Mouse (Mus musculus): Measurements from ENCODE around the gene Gzmm. TPM values are rescaled to one million over a fixed set of nuclear protein-coding genes. Genes with fewer than 3 reads are reported as not detected.

Gzmm gene
- total and polyA plus RNA-seq, 2 experiments = 0.09 to 0.37 TPM

GRCm38 (mm10) chr10:79660298-79660697 is 28.5 kb upstream of the Gzmm start:
- 87% methylated on average over 2 of the region's 2 CpGs for WGBS
- Histone ChIP-seq H3K9ac (ENCODE audit: low read depth, low read length) (no peak overlapping the region), H3K4me1 (ENCODE audit: control insufficient read depth, insufficient read depth, low read length) (no peaks in the 10 kb centered on the region), H3K79me2 (ENCODE audit: control insufficient read depth, insufficient read depth, low read length) (no peaks in the 10 kb centered on the region), H3K36me3 (ENCODE audit: control insufficient read depth, insufficient read depth, low read length) (no peaks in the 10 kb centered on the region), H3K27me3 (ENCODE audit: control insufficient read depth, insufficient read depth, low read length) (no peaks in the 10 kb centered on the region), H3K4me3 (ENCODE audit: insufficient read depth, low read depth, low read length) (no peak overlapping the region), H3K27ac (replicated peaks; ENCODE audit: insufficient read depth, low read depth, low read length) (no peak overlapping the region)
- no peak for DNase-seq (ENCODE audit: extremely low read depth, low read depth, low spot score)
- no peak for TF ChIP-seq POLR2A (IDR thresholded peaks at IDR 0.05; ENCODE audit: extremely low read depth, insufficient read depth, low read length)
- no peak; the same call in 1 of the 2 replicates for TF ChIP-seq CTCF (IDR thresholded peaks at IDR 0.05; ENCODE audit: low read depth, low read length)

- no peak overlapping the region for H3K4me3 ChIP-seq (ENCODE audit: insufficient read depth, low read depth, low read length)
- H3K79me2 ChIP-seq (ENCODE audit: control insufficient read depth, insufficient read depth, low read length) = no peaks in the 10 kb centered on the region
- H3K9ac ChIP-seq (ENCODE audit: low read depth, low read length) = no peak overlapping the region
- H3K27me3 ChIP-seq (ENCODE audit: control insufficient read depth, insufficient read depth, low read length) = no peaks in the 10 kb centered on the region
- DNase-seq (ENCODE audit: extremely low read depth, low read depth, low spot score) = no peak
- no peaks in the 10 kb centered on the region for H3K4me1 ChIP-seq (ENCODE audit: control insufficient read depth, insufficient read depth, low read length)
- H3K36me3 ChIP-seq (ENCODE audit: control insufficient read depth, insufficient read depth, low read length) = no peaks in the 10 kb centered on the region
- no peak for TF ChIP-seq POLR2A (IDR thresholded peaks at IDR 0.05; ENCODE audit: extremely low read depth, insufficient read depth, low read length)
- TF ChIP-seq CTCF (IDR thresholded peaks at IDR 0.05; ENCODE audit: low read depth, low read length) = no peak
- 46% methylated on average over 3 of the region's 3 CpGs for WGBS
- H3K27ac ChIP-seq (replicated peaks; ENCODE audit: insufficient read depth, low read depth, low read length) = no peak overlapping the region
Measured at GRCm38 (mm10) chr10:79661861-79662260, 27.0 kb upstream of the Gzmm start.

GRCm38 (mm10) chr10:79664131-79664665 is 24.6 kb upstream of the Gzmm start, which contains the start of gene Madcam1:
Gene Madcam1 (plus strand): TSS chr10:79664559.
- DNase-seq (ENCODE audit: extremely low read depth, low read depth, low spot score) = no peak
- no peak within 1 kb of the TSS for H3K27ac ChIP-seq (replicated peaks; ENCODE audit: insufficient read depth, low read depth, low read length)
- no peak within 1 kb of the TSS for H3K9ac ChIP-seq (ENCODE audit: low read depth, low read length)
- TF ChIP-seq CTCF (IDR thresholded peaks at IDR 0.05; ENCODE audit: low read depth, low read length) (peak; percentile 92), POLR2A (IDR thresholded peaks at IDR 0.05; ENCODE audit: extremely low read depth, insufficient read depth, low read length) (no peak)
- H3K36me3 ChIP-seq (ENCODE audit: control insufficient read depth, insufficient read depth, low read length) = no peaks in the 10 kb centered on the region
- H3K4me1 ChIP-seq (ENCODE audit: control insufficient read depth, insufficient read depth, low read length) = no peaks in the 10 kb centered on the region
- H3K27me3 ChIP-seq (ENCODE audit: control insufficient read depth, insufficient read depth, low read length) = no peaks in the 10 kb centered on the region
- no peaks in the 10 kb centered on the region for H3K79me2 ChIP-seq (ENCODE audit: control insufficient read depth, insufficient read depth, low read length)
- H3K4me3 ChIP-seq (ENCODE audit: insufficient read depth, low read depth, low read length) = no peak within 1 kb of the TSS
- 23% methylated on average over 13 of the region's 13 CpGs for WGBS

- TF ChIP-seq POLR2A (IDR thresholded peaks at IDR 0.05; ENCODE audit: extremely low read depth, insufficient read depth, low read length) (no peak), CTCF (IDR thresholded peaks at IDR 0.05; ENCODE audit: low read depth, low read length) (no peak)
- no peak overlapping the region for H3K4me3 ChIP-seq (ENCODE audit: insufficient read depth, low read depth, low read length)
Measured at GRCm38 (mm10) chr10:79665051-79665450, 23.8 kb upstream of the Gzmm start.

GRCm38 (mm10) chr10:79666493-79666892 is 22.3 kb upstream of the Gzmm start:
- no peak for DNase-seq (ENCODE audit: extremely low read depth, low read depth, low spot score)
- Histone ChIP-seq H3K27ac (replicated peaks; ENCODE audit: insufficient read depth, low read depth, low read length) (no peak overlapping the region), H3K9ac (ENCODE audit: low read depth, low read length) (no peak overlapping the region), H3K36me3 (ENCODE audit: control insufficient read depth, insufficient read depth, low read length) (no peaks in the 10 kb centered on the region), H3K4me3 (ENCODE audit: insufficient read depth, low read depth, low read length) (no peak overlapping the region), H3K79me2 (ENCODE audit: control insufficient read depth, insufficient read depth, low read length) (peaks cover 5% of the 10 kb centered on the region; the same call in 1 of the 2 replicates), H3K4me1 (ENCODE audit: control insufficient read depth, insufficient read depth, low read length) (peaks cover 7% of the 10 kb centered on the region), H3K27me3 (ENCODE audit: control insufficient read depth, insufficient read depth, low read length) (no peaks in the 10 kb centered on the region)
- WGBS = 73% methylated on average over 9 of the region's 9 CpGs
- no peak for TF ChIP-seq POLR2A (IDR thresholded peaks at IDR 0.05; ENCODE audit: extremely low read depth, insufficient read depth, low read length)
- no peak for TF ChIP-seq CTCF (IDR thresholded peaks at IDR 0.05; ENCODE audit: low read depth, low read length)

More at GRCm38 (mm10) chr10:79665051-79665450, 23.8 kb upstream of the Gzmm start:
- no peak for DNase-seq (ENCODE audit: extremely low read depth, low read depth, low spot score)
- Histone ChIP-seq H3K27me3 (ENCODE audit: control insufficient read depth, insufficient read depth, low read length) (no peaks in the 10 kb centered on the region), H3K9ac (ENCODE audit: low read depth, low read length) (no peak overlapping the region), H3K4me1 (ENCODE audit: control insufficient read depth, insufficient read depth, low read length) (peaks cover 2% of the 10 kb centered on the region), H3K27ac (replicated peaks; ENCODE audit: insufficient read depth, low read depth, low read length) (no peak overlapping the region), H3K36me3 (ENCODE audit: control insufficient read depth, insufficient read depth, low read length) (no peaks in the 10 kb centered on the region), H3K79me2 (ENCODE audit: control insufficient read depth, insufficient read depth, low read length) (peaks cover 5% of the 10 kb centered on the region; the same call in 1 of the 2 replicates)
- 83% methylated on average over 8 of the region's 8 CpGs for WGBS

- H3K27ac ChIP-seq (replicated peaks; ENCODE audit: insufficient read depth, low read depth, low read length) = no peak overlapping the region
- TF ChIP-seq POLR2A (IDR thresholded peaks at IDR 0.05; ENCODE audit: extremely low read depth, insufficient read depth, low read length) (no peak), CTCF (IDR thresholded peaks at IDR 0.05; ENCODE audit: low read depth, low read length) (no peak)
- H3K79me2 ChIP-seq (ENCODE audit: control insufficient read depth, insufficient read depth, low read length) = peaks cover 5% of the 10 kb centered on the region; the same call in 1 of the 2 replicates
- H3K9ac ChIP-seq (ENCODE audit: low read depth, low read length) = no peak overlapping the region
- no peak for DNase-seq (ENCODE audit: extremely low read depth, low read depth, low spot score)
- H3K27me3 ChIP-seq (ENCODE audit: control insufficient read depth, insufficient read depth, low read length) = no peaks in the 10 kb centered on the region
- 79% methylated on average over 5 of the region's 5 CpGs for WGBS
- H3K36me3 ChIP-seq (ENCODE audit: control insufficient read depth, insufficient read depth, low read length) = no peaks in the 10 kb centered on the region
- no peak overlapping the region for H3K4me3 ChIP-seq (ENCODE audit: insufficient read depth, low read depth, low read length)
- peaks cover 7% of the 10 kb centered on the region for H3K4me1 ChIP-seq (ENCODE audit: control insufficient read depth, insufficient read depth, low read length)
Measured at GRCm38 (mm10) chr10:79668076-79668475, 20.7 kb upstream of the Gzmm start.

All from liver, adult 2 months (tissue).